Mouse (Mus musculus): ENCODE data around the gene Mdga1. TPM values are rescaled to one million over a fixed set of nuclear protein-coding genes. Genes with fewer than 3 reads are reported as not detected.
"Not testable (repeated sequence)": the region's sequence is repeated elsewhere in the genome, so short reads cannot be mapped to it uniquely, and the experiment has no call there.

Gene Mdga1
- polyA plus RNA-seq, 1 experiment from 2014 or later: 2.3 TPM

- peak; percentile 59 for DNase-seq (ENCODE audit: extremely low spot score, low spot score)
- Histone ChIP-seq H3K27me3 (ENCODE audit: poor library complexity, severe bottlenecking) (peaks cover 41% of the 10 kb centered on the region), H3K27ac (peak overlapping the region; percentile 74), H3K4me3 (peak overlapping the region; percentile 44), H3K4me1 (peaks cover 53% of the 10 kb centered on the region), H3K9me3 (no peaks in the 10 kb centered on the region), H3K36me3 (replicated peaks) (no peaks in the 10 kb centered on the region)
- WGBS: 2% methylated on average over 23 of the region's 23 CpGs
Measured at GRCm38 (mm10) chr17:29795050-29795770, 174.7 kb downstream of the Mdga1 start.

GRCm38 (mm10) chr17:29791531-29792050, 178.3 kb downstream of the Mdga1 start:
- 92% methylated on average over 9 of the region's 9 CpGs for WGBS
- peaks cover 14% of the 10 kb centered on the region for H3K27me3 ChIP-seq (ENCODE audit: poor library complexity, severe bottlenecking)
- H3K36me3 ChIP-seq (replicated peaks): no peaks in the 10 kb centered on the region
- no peak overlapping the region for H3K27ac ChIP-seq
- no peak overlapping the region for H3K4me3 ChIP-seq
- peaks cover 24% of the 10 kb centered on the region for H3K4me1 ChIP-seq
- no peak for DNase-seq (ENCODE audit: extremely low spot score, low spot score)
- no peaks in the 10 kb centered on the region; the same call in 1 of the 2 replicates for H3K9me3 ChIP-seq

- no peaks in the 10 kb centered on the region; the same call in 1 of the 2 replicates for H3K9me3 ChIP-seq
- WGBS: 91% methylated on average over 12 of the region's 12 CpGs
- H3K27me3 ChIP-seq (ENCODE audit: poor library complexity, severe bottlenecking): peaks cover 14% of the 10 kb centered on the region
- H3K27ac ChIP-seq: no peak overlapping the region
- no peak overlapping the region for H3K4me3 ChIP-seq
- H3K36me3 ChIP-seq (replicated peaks): no peaks in the 10 kb centered on the region
- no peak for DNase-seq (ENCODE audit: extremely low spot score, low spot score)
- H3K4me1 ChIP-seq: peaks cover 11% of the 10 kb centered on the region
Measured at GRCm38 (mm10) chr17:29790231-29790740, 179.6 kb downstream of the Mdga1 start.

- peaks cover 5% of the 10 kb centered on the region for H3K4me1 ChIP-seq
- WGBS: 72% methylated on average over 9 of the region's 9 CpGs
- H3K27me3 ChIP-seq (ENCODE audit: poor library complexity, severe bottlenecking): peaks cover 14% of the 10 kb centered on the region
- no peak for DNase-seq (ENCODE audit: extremely low spot score, low spot score)
- H3K27ac ChIP-seq: no peak overlapping the region
- H3K36me3 ChIP-seq (replicated peaks): no peaks in the 10 kb centered on the region
- H3K9me3 ChIP-seq: no peaks in the 10 kb centered on the region; the same call in 1 of the 2 replicates
- H3K4me3 ChIP-seq: no peak overlapping the region
Measured at GRCm38 (mm10) chr17:29789715-29790114, 180.2 kb downstream of the Mdga1 start.

DNA sequence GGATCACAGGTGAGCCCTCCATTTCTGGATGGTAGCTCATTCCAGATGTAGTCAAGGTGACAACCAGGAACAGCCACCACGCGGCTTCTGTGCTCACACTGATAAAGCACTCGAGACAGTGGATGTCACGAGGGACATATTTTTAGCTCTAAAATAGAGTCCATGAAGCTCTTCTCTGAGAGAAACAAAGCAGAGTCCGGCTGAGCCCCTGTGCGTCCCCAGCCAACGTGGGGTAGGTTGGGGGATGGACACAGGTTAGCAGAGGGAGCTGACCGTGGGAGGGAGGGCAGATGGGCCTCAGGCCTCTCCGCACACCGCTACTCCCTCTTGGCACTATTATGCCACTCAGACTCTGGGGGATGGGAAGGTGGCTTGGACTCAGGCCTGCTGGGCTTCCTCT, 181.3 kb downstream of the Mdga1 start:
- 88% methylated on average over 10 of the region's 10 CpGs for WGBS
- H3K4me1 ChIP-seq: no peaks in the 10 kb centered on the region; the same call in 1 of the 2 replicates
- no peaks in the 10 kb centered on the region; the same call in 1 of the 2 replicates for H3K9me3 ChIP-seq
- DNase-seq (ENCODE audit: extremely low spot score, low spot score): no peak
- no peaks in the 10 kb centered on the region for H3K36me3 ChIP-seq (replicated peaks)
- H3K27me3 ChIP-seq (ENCODE audit: poor library complexity, severe bottlenecking): peaks cover 3% of the 10 kb centered on the region
- no peak overlapping the region for H3K27ac ChIP-seq
- no peak overlapping the region for H3K4me3 ChIP-seq

- no peaks in the 10 kb centered on the region for H3K27me3 ChIP-seq (ENCODE audit: poor library complexity, severe bottlenecking)
- 81% methylated on average over 9 of the region's 9 CpGs for WGBS
- no peak overlapping the region for H3K4me3 ChIP-seq
- no peaks in the 10 kb centered on the region; the same call in 1 of the 2 replicates for H3K9me3 ChIP-seq
- no peak overlapping the region for H3K27ac ChIP-seq
- H3K4me1 ChIP-seq: no peaks in the 10 kb centered on the region
- H3K36me3 ChIP-seq (replicated peaks): no peaks in the 10 kb centered on the region
- DNase-seq (ENCODE audit: extremely low spot score, low spot score): no peak
Measured at GRCm38 (mm10) chr17:29784820-29785219, 185.1 kb downstream of the Mdga1 start.

- H3K9me3 ChIP-seq; DNase-seq (ENCODE audit: extremely low spot score, low spot score); H3K36me3 ChIP-seq (replicated peaks); H3K4me3 ChIP-seq; H3K27me3 ChIP-seq (ENCODE audit: poor library complexity, severe bottlenecking); H3K27ac ChIP-seq: not testable (repeated sequence)
- peaks cover 22% of the 10 kb centered on the region for H3K4me1 ChIP-seq
- 90% methylated on average over 4 of the region's 4 CpGs for WGBS
Measured at GRCm38 (mm10) chr17:29781472-29781871, 188.4 kb downstream of the Mdga1 start.

- H3K4me3 ChIP-seq: no peak overlapping the region
- WGBS: 62% methylated on average over 8 of the region's 8 CpGs
- no peak for DNase-seq (ENCODE audit: extremely low spot score, low spot score)
- H3K4me1 ChIP-seq: peaks cover 23% of the 10 kb centered on the region
- peaks cover 12% of the 10 kb centered on the region; the same call in 1 of the 2 replicates for H3K27me3 ChIP-seq (ENCODE audit: poor library complexity, severe bottlenecking)
- no peaks in the 10 kb centered on the region for H3K9me3 ChIP-seq
- 0 out of 2 replicates have a peak overlapping the region, but pooled peaks have one; percentile 25 for H3K27ac ChIP-seq
- no peaks in the 10 kb centered on the region for H3K36me3 ChIP-seq (replicated peaks)
Measured at GRCm38 (mm10) chr17:29778021-29778420, 191.9 kb downstream of the Mdga1 start.

Other genes with a start within 250 kb of the Mdga1 start
- 64.8 and 71.3 TPM in 2 replicates for gene Zfand3, start 34.6 kb upstream of the Mdga1 start, polyA plus RNA-seq (2016; fragmentation: Nextera tagmentation; extraction: Ambion mirVana)